Mouse (Mus musculus): ENCODE results near the gene Tnfsf9. TPM values are rescaled to one million over a fixed set of nuclear protein-coding genes. Genes with fewer than 3 reads are reported as not detected.

Tnfsf9 gene
- polyA plus RNA-seq, 1 experiment from 2014 or later: 10.6 TPM

DNA sequence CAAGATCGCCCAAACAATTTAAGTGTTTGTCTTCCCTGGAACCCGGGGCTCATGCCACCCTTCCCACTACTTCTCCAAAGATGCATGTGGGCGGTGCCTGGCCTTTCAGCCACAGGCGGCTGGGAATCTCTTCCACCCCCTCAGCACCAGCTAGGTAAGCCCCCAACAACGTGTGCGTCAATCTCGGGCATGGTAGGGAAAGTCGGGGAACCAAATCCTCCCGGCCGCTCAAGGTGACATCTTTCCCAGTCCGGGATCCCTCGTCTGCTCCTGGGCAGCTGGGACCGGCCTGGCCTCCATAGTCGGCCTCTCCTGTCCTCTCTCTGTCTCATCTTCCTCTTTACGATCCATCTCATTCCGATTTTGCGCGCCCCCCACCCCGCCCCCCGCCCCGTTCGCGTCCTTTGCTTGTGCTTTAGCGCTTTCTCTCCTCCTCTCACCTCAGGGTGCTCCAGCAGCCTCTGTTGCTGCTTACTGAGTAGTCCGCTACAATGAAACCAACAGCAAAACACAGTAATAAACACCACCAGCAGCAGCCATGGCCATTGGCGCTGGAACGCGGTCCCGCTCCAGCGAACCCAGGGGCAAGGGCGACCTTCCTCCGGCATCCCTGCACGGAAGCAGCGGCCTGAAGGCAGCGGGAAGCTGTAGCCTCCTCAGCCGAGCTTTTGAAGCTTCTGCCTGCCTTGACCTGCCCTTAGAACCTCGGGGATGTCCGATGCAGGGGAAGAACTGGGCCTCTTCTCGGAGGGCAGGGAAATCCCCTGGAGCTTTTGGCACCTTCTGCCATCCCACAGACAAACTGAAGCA lies 44.1 kb downstream of the Tnfsf9 start, which contains the start of gene Cd70:
Cd70 (minus strand) TSS at position 784 of the 810 bp plus-strand sequence.
- Histone ChIP-seq H3K27ac (peak within 1 kb of the TSS; percentile 59; the same call in 1 of the 2 replicates), H3K27me3 (ENCODE audit: poor library complexity, severe bottlenecking) (peaks cover 51% of the 10 kb centered on the region), H3K4me1 (peaks cover 10% of the 10 kb centered on the region), H3K36me3 (replicated peaks) (no peaks in the 10 kb centered on the region), H3K9me3 (peaks cover 12% of the 10 kb centered on the region; the same call in 1 of the 2 replicates), H3K4me3 (peak within 1 kb of the TSS; percentile 49)
- DNase-seq (ENCODE audit: extremely low spot score, low spot score): peak; percentile 18
- 4% methylated on average over 39 of the region's 39 CpGs for WGBS

DNA sequence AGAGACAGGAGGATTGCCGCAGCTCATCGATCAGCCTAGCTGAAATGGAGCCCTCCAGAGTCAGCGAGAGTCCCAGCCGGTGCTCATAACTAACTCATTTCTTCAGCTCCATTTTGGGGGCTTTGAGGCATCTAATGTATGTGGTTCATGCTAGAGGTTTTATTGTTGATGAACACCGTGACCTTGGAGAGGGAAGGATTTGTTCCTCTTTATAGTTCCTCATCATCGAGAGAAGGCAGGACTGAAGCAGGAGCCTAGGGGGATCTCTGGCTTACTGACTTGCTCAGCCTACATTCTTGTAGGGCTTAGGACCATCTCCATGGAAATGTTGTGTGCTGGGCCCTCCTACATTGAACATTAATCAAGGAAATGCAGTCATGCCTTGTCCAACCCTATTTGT lies 47.9 kb downstream of the Tnfsf9 start:
- peaks cover 12% of the 10 kb centered on the region; the same call in 1 of the 2 replicates for H3K9me3 ChIP-seq
- H3K4me3 ChIP-seq: no peak overlapping the region
- no peak overlapping the region for H3K27ac ChIP-seq
- peaks cover 10% of the 10 kb centered on the region for H3K4me1 ChIP-seq
- H3K36me3 ChIP-seq (replicated peaks): no peaks in the 10 kb centered on the region
- WGBS: 90% methylated on average over 6 of the region's 6 CpGs
- H3K27me3 ChIP-seq (ENCODE audit: poor library complexity, severe bottlenecking): peaks cover 30% of the 10 kb centered on the region
- DNase-seq (ENCODE audit: extremely low spot score, low spot score): no peak

DNA sequence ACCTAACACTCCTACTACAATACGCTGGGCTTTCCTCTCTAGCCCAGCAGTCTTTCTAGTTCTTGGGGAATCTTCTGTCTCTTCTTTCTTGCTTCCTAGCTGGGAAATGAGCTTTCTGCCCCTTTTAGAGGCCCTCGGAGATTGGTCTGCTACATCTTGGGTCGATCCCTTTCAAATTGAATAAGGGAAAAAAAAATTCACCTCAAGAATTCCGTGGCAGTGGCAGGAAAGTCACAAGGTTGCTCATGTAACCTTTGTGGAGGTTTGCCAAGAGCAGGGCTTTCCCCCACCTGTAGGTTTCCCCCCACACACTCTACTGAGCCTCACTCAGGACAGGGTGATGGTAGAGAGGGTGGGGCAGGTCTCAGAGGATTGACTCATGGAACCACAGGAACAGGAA lies 48.7 kb downstream of the Tnfsf9 start:
- Histone ChIP-seq H3K9me3 (peaks cover 12% of the 10 kb centered on the region; the same call in 1 of the 2 replicates), H3K27me3 (ENCODE audit: poor library complexity, severe bottlenecking) (peaks cover 22% of the 10 kb centered on the region), H3K4me3 (no peak overlapping the region), H3K36me3 (replicated peaks) (no peaks in the 10 kb centered on the region), H3K27ac (no peak overlapping the region), H3K4me1 (peaks cover 9% of the 10 kb centered on the region)
- 84% methylated on average over 4 of the region's 4 CpGs for WGBS
- DNase-seq (ENCODE audit: extremely low spot score, low spot score): no peak

Other genes starting within 250 kb of the Tnfsf9 start
- not detected in 2 replicates for gene Acsbg2, start 230.9 kb upstream of the Tnfsf9 start, polyA plus RNA-seq (2016; fragmentation: Nextera tagmentation; extraction: Ambion mirVana)
- gene 1700061G19Rik, start 229.8 kb upstream of the Tnfsf9 start, polyA plus RNA-seq (2016; fragmentation: Nextera tagmentation; extraction: Ambion mirVana): 0.26 and 0.46 TPM in 2 replicates
- 72.7 and 74.6 TPM in 2 replicates for gene Mllt1, start 169.9 kb upstream of the Tnfsf9 start, polyA plus RNA-seq (2016; fragmentation: Nextera tagmentation; extraction: Ambion mirVana)
- gene Acer1, start 123.2 kb upstream of the Tnfsf9 start, polyA plus RNA-seq (2016; fragmentation: Nextera tagmentation; extraction: Ambion mirVana): not detected in 2 replicates
- gene Clpp, start 115.0 kb upstream of the Tnfsf9 start, polyA plus RNA-seq (2016; fragmentation: Nextera tagmentation; extraction: Ambion mirVana): 186 and 188 TPM in 2 replicates
- 37.0 and 38.6 TPM in 2 replicates for gene Alkbh7, start 108.0 kb upstream of the Tnfsf9 start, polyA plus RNA-seq (2016; fragmentation: Nextera tagmentation; extraction: Ambion mirVana)
- 0.35 and 0.50 TPM in 2 replicates for gene Pspn, start 105.3 kb upstream of the Tnfsf9 start, polyA plus RNA-seq (2016; fragmentation: Nextera tagmentation; extraction: Ambion mirVana)
- 82.3 and 83.9 TPM in 2 replicates for gene Gtf2f1, start 94.0 kb upstream of the Tnfsf9 start, polyA plus RNA-seq (2016; fragmentation: Nextera tagmentation; extraction: Ambion mirVana)
- gene Gm17949, start 93.9 kb upstream of the Tnfsf9 start, polyA plus RNA-seq (2016; fragmentation: Nextera tagmentation; extraction: Ambion mirVana): 0.34 and 0.43 TPM in 2 replicates
- gene Khsrp, start 73.8 kb upstream of the Tnfsf9 start, polyA plus RNA-seq (2016; fragmentation: Nextera tagmentation; extraction: Ambion mirVana): 47.7 and 50.2 TPM in 2 replicates
- gene Slc25a41, start 63.7 kb upstream of the Tnfsf9 start, polyA plus RNA-seq (2016; fragmentation: Nextera tagmentation; extraction: Ambion mirVana): not detected in 2 replicates
- gene Crb3, start 46.2 kb upstream of the Tnfsf9 start, polyA plus RNA-seq (2016; fragmentation: Nextera tagmentation; extraction: Ambion mirVana): 3.6 and 4.0 TPM in 2 replicates
- gene Slc25a23, start 45.5 kb upstream of the Tnfsf9 start, polyA plus RNA-seq (2016; fragmentation: Nextera tagmentation; extraction: Ambion mirVana): 10.0 and 10.6 TPM in 2 replicates
- 2.7 and 4.1 TPM in 2 replicates for gene Dennd1c, start 26.8 kb upstream of the Tnfsf9 start, polyA plus RNA-seq (2016; fragmentation: Nextera tagmentation; extraction: Ambion mirVana)
- gene Tubb4a, start 17.5 kb upstream of the Tnfsf9 start, polyA plus RNA-seq (2016; fragmentation: Nextera tagmentation; extraction: Ambion mirVana): 36.2 and 40.1 TPM in 2 replicates
- gene Cd70, start 44.5 kb downstream of the Tnfsf9 start, polyA plus RNA-seq (2016; fragmentation: Nextera tagmentation; extraction: Ambion mirVana): not detected in 2 replicates
- 0.15 and 0.16 TPM in 2 replicates for gene Tnfsf14, start 88.9 kb downstream of the Tnfsf9 start, polyA plus RNA-seq (2016; fragmentation: Nextera tagmentation; extraction: Ambion mirVana)
- 0.30 TPM in 1 of 2 replicates, not detected in the other for gene C3, start 122.8 kb downstream of the Tnfsf9 start, polyA plus RNA-seq (2016; fragmentation: Nextera tagmentation; extraction: Ambion mirVana)
- 22.7 and 22.8 TPM in 2 replicates for gene Gpr108, start 143.1 kb downstream of the Tnfsf9 start, polyA plus RNA-seq (2016; fragmentation: Nextera tagmentation; extraction: Ambion mirVana)
- gene Trip10, start 144.1 kb downstream of the Tnfsf9 start, polyA plus RNA-seq (2016; fragmentation: Nextera tagmentation; extraction: Ambion mirVana): 43.8 and 49.9 TPM in 2 replicates
- gene Vav1, start 173.8 kb downstream of the Tnfsf9 start, polyA plus RNA-seq (2016; fragmentation: Nextera tagmentation; extraction: Ambion mirVana): 1.4 and 1.7 TPM in 2 replicates

Data from forebrain, embryonic 10.5 days (tissue).